Mouse (Mus musculus) ES-E14 (cell line): ENCODE results near the gene Tcl1b1. TPM values are rescaled to one million over a fixed set of nuclear protein-coding genes. Genes with fewer than 3 reads are reported as not detected.
"Not testable (repeated sequence)": the region's sequence is repeated elsewhere in the genome, so short reads cannot be mapped to it uniquely, and the experiment has no call there.

Experiments
- DNase-seq: peaks from one replicate; pipeline ENCODE4 v3.0.0-alpha.2; 2013; ENCODE audit warnings: low read depth, low spot score
- H3K27ac ChIP-seq: 2 replicates; pipeline ENCODE4 v1.5.1; 2012; ENCODE audit warnings: low read depth, mild to moderate bottlenecking, low read length, moderate library complexity, mixed read lengths; ENCODE audit not compliant: poor library complexity, insufficient read depth, severe bottlenecking
- H3K36me3 ChIP-seq: 2 replicates; pipeline ENCODE4 v1.6.1; 2012; ENCODE audit warnings: mild to moderate bottlenecking, low read length, moderate library complexity, mixed read lengths; ENCODE audit not compliant: control insufficient read depth, poor library complexity, insufficient read depth, severe bottlenecking
- H3K4me1 ChIP-seq, 2 experiments: fragments of 150-350 bp in 1 of 2; sonication (generic) in 1 of 2; 2 replicates each; pipeline ENCODE4 v1.6.1; 2012; ENCODE audit warnings: low read length in 2 of 2, mild to moderate bottlenecking in 1 of 2, mixed read lengths in 1 of 2; ENCODE audit not compliant: control insufficient read depth in 2 of 2, insufficient read depth in 2 of 2, poor library complexity in 1 of 2
- H3K4me3 ChIP-seq, 2 experiments: fragments of 150-350 bp in 1 of 2; sonication (generic) in 1 of 2; 2 replicates each; pipeline ENCODE4 v1.5.1; 2012; ENCODE audit warnings: low read length in 2 of 2, low read depth in 1 of 2, mild to moderate bottlenecking in 1 of 2, mixed read lengths in 1 of 2; ENCODE audit not compliant: insufficient read depth in 1 of 2, poor library complexity in 1 of 2, severe bottlenecking in 1 of 2
- H3K9ac ChIP-seq: 2 replicates; pipeline ENCODE4 v1.6.1; 2012; ENCODE audit warnings: low read depth, mild to moderate bottlenecking, low read length, mixed read lengths; ENCODE audit not compliant: poor library complexity, insufficient read depth, severe bottlenecking
- H3K9me3 ChIP-seq: fragments of 150-350 bp; sonication (generic); 2 replicates; pipeline ENCODE4 v1.6.1; 2012; ENCODE audit warnings: low read depth, mild to moderate bottlenecking, low read length; ENCODE audit not compliant: control insufficient read depth, insufficient read depth
- CHD2 ChIP-seq: IDR thresholded peaks from 2 replicates; pipeline ENCODE4 v1.6.1; 2014; ENCODE audit warnings: mild to moderate bottlenecking, low read depth, low read length, inconsistent platforms
- HCFC1 ChIP-seq: IDR thresholded peaks from 2 replicates; pipeline ENCODE4 v1.6.1; 2012; ENCODE audit warnings: low read length, inconsistent platforms, borderline replicate concordance; ENCODE audit not compliant: insufficient read depth
- MAFK ChIP-seq: IDR thresholded peaks from 2 replicates; pipeline ENCODE4 v1.6.1; 2014; ENCODE audit warnings: mild to moderate bottlenecking, low read depth, low read length, inconsistent platforms; ENCODE audit not compliant: insufficient read depth
- ZC3H11A ChIP-seq: IDR thresholded peaks from 2 replicates; pipeline ENCODE4 v1.6.1; 2012; ENCODE audit warnings: low read depth, mild to moderate bottlenecking, inconsistent platforms, low read length, borderline replicate concordance
- ZNF384 ChIP-seq: IDR thresholded peaks from 2 replicates; pipeline ENCODE4 v1.6.1; 2012; ENCODE audit warnings: low read depth, low read length, inconsistent platforms
- in situ Hi-C, 2 experiments: fragments of 600-800 bp; cut with MboI; formaldehyde crosslinking; loops; one replicate each; pipeline ENCODE4 v1.15.1; 2025; ENCODE audit warnings: low sequenced_read_pairs in 2 of 2, inconsistent platforms in 1 of 2; ENCODE audit not compliant: unreplicated experiment in 2 of 2
- total RNA-seq: library from RNA; depleted of rRNA; stranded (reverse); fragments of 300-350 nt; gene quantifications from 2 replicates; pipeline ENCODE4 v1.2.3, GENCODE M21; 2012

The Tcl1b1 gene
- total RNA-seq, 1 experiment, result not detected

DNA sequence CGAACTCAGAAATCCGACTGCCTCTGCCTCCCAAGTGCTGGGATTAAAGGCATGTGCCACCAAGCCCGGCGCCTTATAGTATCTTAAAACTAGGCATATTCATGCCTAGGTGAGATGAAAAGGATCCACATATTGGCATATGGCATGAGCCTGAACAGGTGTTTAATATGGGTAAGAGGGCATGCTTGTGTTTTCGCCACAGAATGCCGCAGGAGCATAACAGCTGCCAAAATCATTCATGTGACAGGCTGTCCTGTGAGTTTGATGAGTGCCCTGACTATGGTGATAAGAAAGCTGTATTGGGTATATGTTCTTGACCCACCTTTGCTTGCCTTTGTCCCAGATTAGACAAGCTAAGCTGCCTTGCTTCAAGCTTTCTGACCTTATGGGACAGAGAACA, 34.1 kb upstream of the Tcl1b1 start:
- in situ Hi-C loops, result no loop called here
- no peak overlapping the region for H3K27ac ChIP-seq
- no peaks in the 10 kb centered on the region for H3K9me3 ChIP-seq
- DNase-seq, result no peak
- H3K4me3 ChIP-seq, result no peak overlapping the region
- TF ChIP-seq CHD2 (no peak), ZC3H11A (no peak), ZNF384 (no peak), HCFC1 (no peak), MAFK (no peak)
- peaks cover 2 to 5% of the 10 kb centered on the region in 2 experiments; a peak in 3 of 4 replicates for H3K4me1 ChIP-seq
- no peaks in the 10 kb centered on the region for H3K36me3 ChIP-seq
- no peak overlapping the region for H3K9ac ChIP-seq

DNA sequence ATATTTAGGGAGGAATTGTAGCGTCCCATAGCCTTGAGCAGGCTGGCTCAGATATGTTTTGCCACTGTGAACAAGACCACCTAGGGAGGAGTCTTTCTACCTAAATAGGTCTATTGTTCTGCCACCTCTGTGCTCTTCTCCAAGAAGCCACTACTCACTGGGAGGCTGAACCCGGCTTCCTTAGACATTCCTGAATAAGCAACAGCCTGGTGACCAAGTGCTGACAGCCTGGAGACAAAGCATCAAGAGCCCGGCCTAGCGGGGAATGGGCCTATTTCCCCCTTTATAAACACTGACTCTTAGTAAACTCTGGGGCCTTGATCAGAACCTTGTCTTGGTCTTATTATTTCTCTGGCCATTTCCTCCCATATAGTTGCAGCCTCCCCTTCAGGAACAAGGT, 33.0 kb upstream of the Tcl1b1 start:
- TF ChIP-seq CHD2 (no peak), HCFC1 (no peak), ZNF384 (no peak), ZC3H11A (no peak), MAFK (no peak)
- peaks cover 2 to 5% of the 10 kb centered on the region in 2 experiments; a peak in 3 of 4 replicates for H3K4me1 ChIP-seq
- no peak overlapping the region for H3K9ac ChIP-seq
- no peak overlapping the region for H3K4me3 ChIP-seq
- H3K27ac ChIP-seq, result no peak overlapping the region; the same call in 1 of the 2 replicates
- in situ Hi-C loops, result no loop called here
- DNase-seq, result peak; percentile 40
- no peaks in the 10 kb centered on the region for H3K9me3 ChIP-seq
- H3K36me3 ChIP-seq, result no peaks in the 10 kb centered on the region

DNA sequence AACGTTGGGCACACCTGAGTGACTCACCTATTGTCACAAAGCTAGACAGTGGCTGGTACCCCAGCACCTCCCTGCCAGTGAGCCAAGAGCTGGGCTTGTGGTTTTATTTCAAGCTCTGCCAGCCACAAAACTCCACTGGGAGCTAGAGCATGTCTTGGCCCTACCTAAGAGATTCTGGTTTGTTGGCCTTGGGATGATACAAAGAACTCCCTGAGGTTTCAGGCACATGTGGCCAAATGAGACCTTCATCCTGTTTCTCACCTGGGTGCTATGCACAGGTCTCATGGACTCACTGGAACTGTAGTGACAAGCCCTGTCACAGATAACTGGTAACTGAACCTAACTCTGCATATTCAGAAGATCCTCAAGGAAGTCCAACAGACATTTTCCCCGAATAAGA, 31.9 kb upstream of the Tcl1b1 start:
- Histone ChIP-seq H3K27ac (no peak overlapping the region), H3K4me3 (no peak overlapping the region), H3K9ac (no peak overlapping the region), H3K9me3 (no peaks in the 10 kb centered on the region), H3K36me3 (no peaks in the 10 kb centered on the region), H3K4me1 (peaks cover 2 to 5% of the 10 kb centered on the region in 2 experiments; a peak in 3 of 4 replicates)
- DNase-seq, result no peak
- TF ChIP-seq ZC3H11A (no peak), MAFK (no peak), CHD2 (no peak), ZNF384 (no peak), HCFC1 (no peak)
- in situ Hi-C loops, result no loop called here

DNA sequence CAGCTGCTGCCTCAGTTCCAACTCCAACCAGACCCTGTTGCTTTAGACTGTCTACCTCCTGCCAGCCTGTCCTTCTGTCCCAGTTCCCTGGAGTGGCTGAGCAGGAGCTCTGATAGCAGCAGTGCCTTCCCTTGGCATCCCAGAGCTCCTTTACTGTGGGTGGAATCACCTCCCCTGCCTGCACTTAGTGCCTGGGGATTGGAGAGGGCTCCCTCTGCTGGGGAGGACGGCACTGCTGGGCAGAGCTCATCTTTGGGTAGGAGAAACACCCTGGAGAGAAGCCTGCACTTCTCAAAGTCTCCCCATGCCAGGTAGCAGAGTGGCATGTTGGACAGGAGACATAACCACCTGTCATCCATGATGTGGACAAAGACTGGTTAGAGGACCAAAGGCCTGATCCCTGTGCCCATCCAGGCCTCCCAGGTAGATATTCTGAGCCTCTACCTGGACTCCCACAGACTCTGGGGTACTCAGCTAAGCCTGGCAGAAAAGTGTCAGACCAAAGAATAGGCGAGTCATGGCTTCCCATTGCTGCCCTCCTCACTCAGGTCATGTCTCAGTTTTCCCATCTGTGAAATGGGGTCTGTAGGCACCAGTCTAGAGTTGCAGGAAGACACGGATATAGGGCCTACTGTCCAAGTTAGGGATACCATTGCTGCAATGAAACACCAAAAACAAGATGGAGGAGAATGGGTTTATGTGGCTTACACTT, 29.8 kb upstream of the Tcl1b1 start:
- DNase-seq, H3K4me1 ChIP-seq, H3K9me3 ChIP-seq, in situ Hi-C loops, H3K4me3 ChIP-seq, H3K36me3 ChIP-seq, H3K9ac ChIP-seq, H3K27ac ChIP-seq: not testable (repeated sequence)

DNA sequence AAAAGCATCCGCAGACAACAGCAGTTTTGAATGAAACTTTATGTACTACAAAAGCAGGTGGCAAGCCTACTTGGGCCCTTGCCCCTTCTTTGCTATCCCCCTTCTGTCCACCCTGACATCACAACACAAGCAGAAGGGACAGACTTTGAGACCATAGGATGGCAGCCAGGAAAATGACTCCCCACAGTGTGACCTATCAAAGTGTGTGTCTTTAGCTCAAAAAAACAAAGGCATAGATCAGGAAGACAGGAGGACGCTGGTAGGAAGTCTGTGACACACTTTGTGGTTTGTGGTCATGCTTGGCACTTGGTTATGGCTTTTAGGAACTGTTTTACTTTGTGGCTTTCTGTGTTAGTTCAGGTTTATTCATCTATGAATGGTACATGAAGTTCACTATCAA, 25.3 kb upstream of the Tcl1b1 start:
- H3K9me3 ChIP-seq, DNase-seq, in situ Hi-C loops, H3K4me1 ChIP-seq, H3K27ac ChIP-seq, H3K9ac ChIP-seq, H3K36me3 ChIP-seq, H3K4me3 ChIP-seq: not testable (repeated sequence)

DNA sequence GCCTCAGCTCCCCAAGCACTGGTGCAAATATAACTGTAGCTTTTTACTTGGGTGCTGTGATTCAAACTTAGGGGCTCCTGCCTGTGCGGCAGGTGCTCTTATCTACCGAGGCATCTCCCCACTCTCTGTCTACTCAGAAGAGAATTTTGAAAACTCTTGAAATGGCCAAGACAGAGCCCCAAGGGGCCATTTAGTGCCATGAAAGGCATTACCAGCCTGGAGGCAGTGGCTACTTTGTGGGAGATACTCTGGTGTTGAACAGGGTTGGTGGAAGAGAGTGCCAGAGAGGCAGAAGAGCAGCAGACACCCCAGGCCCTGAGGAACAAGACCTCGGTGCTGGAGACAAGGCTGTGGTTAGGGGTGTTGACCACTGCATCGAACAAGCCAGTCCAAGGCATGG, 24.7 kb upstream of the Tcl1b1 start:
- H3K36me3 ChIP-seq, H3K9ac ChIP-seq, H3K4me1 ChIP-seq, H3K27ac ChIP-seq, H3K9me3 ChIP-seq, in situ Hi-C loops, DNase-seq, H3K4me3 ChIP-seq: not testable (repeated sequence)

DNA sequence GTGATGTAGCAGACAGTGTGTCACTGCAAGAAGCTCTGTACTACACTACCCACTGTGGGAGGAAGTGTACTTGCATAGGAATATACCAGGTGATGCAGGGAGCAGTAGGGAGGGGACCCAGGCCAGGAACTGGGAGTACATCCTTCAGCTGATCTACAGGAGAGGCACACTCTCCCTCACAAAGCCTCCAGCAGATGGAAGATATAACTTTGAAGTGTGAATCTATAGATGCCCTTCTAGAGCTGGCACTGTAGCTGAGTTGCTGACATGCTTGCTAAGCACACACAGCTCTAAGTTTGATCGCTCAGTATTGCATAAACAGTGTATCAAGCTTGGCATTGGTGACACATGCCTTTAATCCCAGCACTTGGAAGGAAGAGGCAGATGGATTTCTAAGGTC, 21.8 kb upstream of the Tcl1b1 start:
- DNase-seq, in situ Hi-C loops, H3K36me3 ChIP-seq: not testable (repeated sequence)

More for the DNA sequence above, 21.8 kb upstream of the Tcl1b1 start:
- H3K4me1 ChIP-seq, H3K27ac ChIP-seq, H3K9ac ChIP-seq, H3K4me3 ChIP-seq, H3K9me3 ChIP-seq: not testable (repeated sequence)
